Mouse (Mus musculus) gastrocnemius, postnatal 14 days (tissue): Measurements from ENCODE around the gene Trim46. TPM values are rescaled to one million over a fixed set of nuclear protein-coding genes. Genes with fewer than 3 reads are reported as not detected.

Experiments
- DNase-seq: peaks from one replicate; pipeline ENCODE4 v3.0.0; 2021; ENCODE audit warnings: mixed read lengths
- intact Hi-C: fragments of 180-260 bp; cut with DNase I; formaldehyde crosslinking; loops from one replicate; pipeline ENCODE4 v1.15.1; 2025; ENCODE audit warnings: low total_unique reads
- long read RNA-seq, 2 experiments: library from polyadenylated mRNA; stranded (forward); transcript quantifications; one replicate each; pipeline ENCODE4 v2.0.0; 2021
- total RNA-seq, 2 experiments: library from RNA; stranded (reverse); gene quantifications; 2 replicates each; pipeline ENCODE4 v1.2.3; 2021

The Trim46 gene
- under 1 TPM; 0.16 to 0.39 TPM for total RNA-seq
- long read RNA-seq, experiment 1, result 0 reads
- long read RNA-seq, experiment 2, result 0 reads

- peak; percentile 91 for DNase-seq
- intact Hi-C loops, result loop anchor here (5.0 kb wide), 1 partner anchor 56 kb away; no protein-coding TSS in a partner anchor
Measured at GRCm38 (mm10) chr3:89246261-89247100, at the start of gene Trim46. Gene Trim46, minus strand, starts transcription at chr3:89246309.

- intact Hi-C loops, result no loop called here
- no peak for DNase-seq
Measured at GRCm38 (mm10) chr3:89295685-89296230, 49.6 kb upstream of the Trim46 start.

- intact Hi-C loops, result no loop called here
- DNase-seq, result no peak
Measured at GRCm38 (mm10) chr3:89294195-89294594, 48.1 kb upstream of the Trim46 start.

- intact Hi-C loops, result no loop called here
Measured at GRCm38 (mm10) chr3:89293247-89293918, 47.3 kb upstream of the Trim46 start.

GRCm38 (mm10) chr3:89292303-89292702, 46.2 kb upstream of the Trim46 start:
- no peak for DNase-seq
- intact Hi-C loops, result no loop called here

More at GRCm38 (mm10) chr3:89293247-89293918, 47.3 kb upstream of the Trim46 start:
- no peak for DNase-seq

- no peak for DNase-seq
- intact Hi-C loops, result no loop called here
Measured at GRCm38 (mm10) chr3:89291874-89292273, 45.8 kb upstream of the Trim46 start.

- peak; percentile 28 for DNase-seq
- intact Hi-C loops, result no loop called here
Measured at GRCm38 (mm10) chr3:89288503-89288928, 42.4 kb upstream of the Trim46 start.

- intact Hi-C loops, result no loop called here
- DNase-seq, result no peak
Measured at GRCm38 (mm10) chr3:89287286-89287685, 41.2 kb upstream of the Trim46 start.

GRCm38 (mm10) chr3:89285526-89285925, 39.4 kb upstream of the Trim46 start:
- intact Hi-C loops, result no loop called here

GRCm38 (mm10) chr3:89284261-89284660, 38.2 kb upstream of the Trim46 start:
- no peak for DNase-seq
- intact Hi-C loops, result no loop called here

More at GRCm38 (mm10) chr3:89285526-89285925, 39.4 kb upstream of the Trim46 start:
- DNase-seq, result no peak

GRCm38 (mm10) chr3:89282291-89282643, 36.2 kb upstream of the Trim46 start:
- DNase-seq, result no peak
- intact Hi-C loops, result no loop called here

GRCm38 (mm10) chr3:89281579-89282290, 35.6 kb upstream of the Trim46 start:
- intact Hi-C loops, result no loop called here
- DNase-seq, result peak; percentile 86

GRCm38 (mm10) chr3:89280606-89281511, 34.8 kb upstream of the Trim46 start, which contains the start of gene Efna1:
Gene Efna1, minus strand, starts transcription at chr3:89281142.
- intact Hi-C loops, result no loop called here
- peak; percentile 63 for DNase-seq

- peak; percentile 19 for DNase-seq
- intact Hi-C loops, result no loop called here
Measured at GRCm38 (mm10) chr3:89280050-89280605, 34.0 kb upstream of the Trim46 start.

GRCm38 (mm10) chr3:89279153-89279890, 33.2 kb upstream of the Trim46 start:
- peak; percentile 85 for DNase-seq
- intact Hi-C loops, result no loop called here

- intact Hi-C loops, result no loop called here
- no peak for DNase-seq
Measured at GRCm38 (mm10) chr3:89278643-89279042, 32.5 kb upstream of the Trim46 start.

- DNase-seq, result peak; percentile 40
- intact Hi-C loops, result no loop called here
Measured at GRCm38 (mm10) chr3:89278107-89278506, 32.0 kb upstream of the Trim46 start.
